Mouse (Mus musculus) C2C12 (cell line): Measurements from ENCODE around the gene Med12l.

Experiments used
- CTCF ChIP-seq: IDR thresholded peaks from one replicate; pipeline ENCODE4 v1.5.1; 2011; ENCODE audit not compliant: control insufficient read depth, insufficient read depth, insufficient read length
- FOSL1 ChIP-seq: IDR thresholded peaks from one replicate; pipeline ENCODE4 v1.8.0; 2011; ENCODE audit warnings: mild to moderate bottlenecking, low read length; ENCODE audit not compliant: poor library complexity, insufficient read depth, severe bottlenecking
- MAX ChIP-seq: IDR thresholded peaks from one replicate; pipeline ENCODE4 v1.6.1; 2011; ENCODE audit warnings: mild to moderate bottlenecking, control low read depth
- MYOD1 ChIP-seq: IDR thresholded peaks from one replicate; pipeline ENCODE4 v1.6.1; 2011; ENCODE audit warnings: low read depth; ENCODE audit not compliant: control insufficient read depth, insufficient read length
- MYOG ChIP-seq: IDR thresholded peaks from one replicate; pipeline ENCODE4 v1.6.1; 2011; ENCODE audit not compliant: control insufficient read depth, insufficient read length; ENCODE audit errors: extremely low read depth
- USF1 ChIP-seq: IDR thresholded peaks from one replicate; pipeline ENCODE4 v1.6.1; 2011; ENCODE audit warnings: low read depth, mild to moderate bottlenecking, control low read depth, moderate library complexity

DNA sequence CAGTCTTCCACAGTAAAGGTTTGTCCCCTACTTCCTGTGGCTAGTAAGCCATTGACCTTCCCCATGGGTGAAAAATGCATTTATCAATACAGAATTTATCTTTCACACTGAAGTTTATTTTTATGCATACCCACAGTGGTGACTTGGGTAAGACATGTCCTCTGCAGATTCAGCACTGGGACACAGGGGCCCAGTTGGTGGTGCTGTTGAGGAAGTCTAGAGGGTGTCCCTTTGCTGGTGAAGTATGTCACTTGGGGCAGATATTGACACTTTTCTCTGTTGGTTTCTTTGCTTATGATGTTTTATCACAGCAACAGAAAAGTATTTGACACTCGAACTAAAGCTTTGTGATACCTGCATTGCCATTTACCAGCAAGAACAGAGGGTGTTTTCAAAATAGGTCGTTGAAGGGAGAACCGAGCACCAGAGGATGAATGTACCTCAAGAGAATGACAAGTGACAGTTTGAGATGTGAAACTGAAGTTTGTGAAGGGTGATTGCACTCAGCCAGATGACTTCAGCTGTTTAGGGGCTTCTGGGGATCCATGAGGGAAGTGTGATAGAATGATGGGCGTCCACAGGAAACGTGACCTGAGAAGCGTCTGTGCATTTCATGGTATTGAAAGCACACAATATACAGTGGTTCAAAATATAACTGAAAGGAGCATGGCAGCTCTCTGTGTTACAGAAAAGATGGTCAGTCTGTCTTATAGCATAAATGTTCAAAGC lies 169.0 kb downstream of the Med12l start:
- TF ChIP-seq CTCF (no peak), USF1 (no peak), MYOD1 (no peak), MAX (no peak), MYOG (no peak), FOSL1 (no peak)
